Mouse (Mus musculus) olfactory bulb, adult 2 months (tissue): ENCODE data around the gene Nsrp1.

Experiments used
- CTCF ChIP-seq: fragments of 200-500 bp; IDR thresholded peaks from 2 replicates; pipeline ENCODE4 v1.5.1; 2012; ENCODE audit warnings: low read depth, mild to moderate bottlenecking, low read length, moderate library complexity; ENCODE audit not compliant: insufficient read depth
- POLR2A ChIP-seq: fragments of 200-500 bp; IDR thresholded peaks from 2 replicates; pipeline ENCODE4 v1.6.1; 2012; ENCODE audit warnings: mild to moderate bottlenecking, low read depth, low read length, moderate library complexity; ENCODE audit not compliant: insufficient read depth

DNA sequence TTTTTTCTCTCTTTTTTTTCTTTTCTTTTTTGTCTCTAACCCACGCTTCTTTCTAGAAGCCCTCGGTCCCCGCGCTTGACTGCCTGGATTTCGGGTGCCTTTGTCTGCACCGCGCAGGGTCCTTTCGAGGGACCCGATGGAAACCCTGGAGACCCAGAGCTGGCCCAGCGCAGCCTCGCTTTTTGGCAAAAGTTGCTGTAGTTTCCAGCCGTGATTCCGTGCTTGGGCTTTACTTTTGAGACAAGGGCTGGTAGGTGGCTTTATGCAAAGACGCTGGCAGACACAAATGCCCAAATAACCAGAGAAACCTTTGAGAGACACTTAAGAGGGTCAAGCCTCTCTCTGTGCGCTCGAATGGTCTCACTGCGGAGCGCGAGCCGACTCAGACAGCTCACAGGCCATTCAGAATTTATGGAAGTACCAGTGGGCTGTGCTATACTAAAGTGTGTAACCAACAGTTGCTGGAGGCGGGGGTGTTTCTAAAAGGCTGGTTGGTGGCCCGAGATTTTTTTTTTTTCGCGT is 79.5 kb downstream of the Nsrp1 start:
- TF ChIP-seq CTCF, result no peak
- no peak for TF ChIP-seq POLR2A
